Mouse (Mus musculus): ENCODE data around the gene Tead3. TPM values are rescaled to one million over a fixed set of nuclear protein-coding genes. Genes with fewer than 3 reads are reported as not detected.

Gene Tead3
- 45.2 TPM for polyA plus RNA-seq (2021)

- in situ Hi-C loops (cut with MboI; ENCODE audit: low pct_unique_long_range_greater_than_20kb) = no loop called here
- CTCF ChIA-PET = no interaction called here
- H3K27me3 ChIP-seq = no peaks in the 10 kb centered on the region
- POLR2A ChIA-PET = interaction anchor here (1.0 to 3.6 kb wide), 4 partner anchors 16 to 34 kb away, joined by 4 to 45 read pairs (median 5); no protein-coding TSS in a partner anchor
- no peak for TF ChIP-seq CTCF (IDR thresholded peaks at IDR 0.05)
- ATAC-seq = peak; percentile 42
- no peak for DNase-seq (ENCODE audit: low read depth, low spot score)
Measured at GRCm38 (mm10) chr17:28350466-28351352, at the start of gene Tead3. Gene Tead3 (minus strand): TSS chr17:28350817.

- CTCF ChIA-PET = no interaction called here
- DNase-seq (ENCODE audit: low read depth, low spot score) = no peak
- ATAC-seq = no peak
- in situ Hi-C loops (cut with MboI; ENCODE audit: low pct_unique_long_range_greater_than_20kb) = no loop called here
- H3K27me3 ChIP-seq = no peaks in the 10 kb centered on the region
- TF ChIP-seq CTCF (IDR thresholded peaks at IDR 0.05) = no peak
- POLR2A ChIA-PET = no interaction called here
Measured at GRCm38 (mm10) chr17:28394994-28395393, 44.4 kb upstream of the Tead3 start.

DNA sequence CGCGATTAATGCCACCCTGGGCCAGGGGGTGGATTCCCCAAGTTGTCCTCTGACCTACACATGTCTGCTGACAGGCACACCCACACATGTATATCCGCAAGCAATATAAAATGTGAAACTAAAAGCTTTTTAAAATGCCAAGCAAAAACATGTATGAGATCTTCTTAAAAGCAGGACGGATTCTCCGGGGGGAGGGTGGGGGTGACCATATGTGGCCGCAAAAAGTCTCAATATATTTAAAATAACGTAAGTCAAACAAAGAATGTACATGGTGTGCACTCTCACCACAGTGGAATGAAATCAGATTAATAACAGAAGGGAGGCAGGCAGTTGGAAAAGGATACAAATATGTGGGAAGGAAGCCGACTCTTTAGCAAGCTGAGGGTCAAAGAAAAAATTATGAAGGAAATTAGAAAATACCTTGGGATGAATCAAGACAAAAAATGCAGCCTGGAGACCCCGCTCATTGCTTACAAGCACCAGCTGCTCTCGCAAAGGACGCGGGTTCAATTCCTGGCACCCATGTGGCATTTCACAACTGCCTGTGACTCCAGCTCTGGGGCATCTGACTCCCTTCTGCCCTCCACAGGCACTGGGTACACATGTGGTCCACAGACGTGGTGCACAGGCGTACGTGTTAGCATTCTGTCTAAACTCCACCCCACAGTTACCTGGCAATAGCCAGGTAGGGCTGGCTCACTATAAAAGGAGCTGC is 43.6 kb upstream of the Tead3 start:
- ChIA-PET CTCF (no interaction called here), POLR2A (no interaction called here)
- no peaks in the 10 kb centered on the region for H3K27me3 ChIP-seq
- ATAC-seq (no peak), DNase-seq (ENCODE audit: low read depth, low spot score) (no peak)
- in situ Hi-C loops (cut with MboI; ENCODE audit: low pct_unique_long_range_greater_than_20kb) = no loop called here
- TF ChIP-seq CTCF (IDR thresholded peaks at IDR 0.05) = no peak

DNA sequence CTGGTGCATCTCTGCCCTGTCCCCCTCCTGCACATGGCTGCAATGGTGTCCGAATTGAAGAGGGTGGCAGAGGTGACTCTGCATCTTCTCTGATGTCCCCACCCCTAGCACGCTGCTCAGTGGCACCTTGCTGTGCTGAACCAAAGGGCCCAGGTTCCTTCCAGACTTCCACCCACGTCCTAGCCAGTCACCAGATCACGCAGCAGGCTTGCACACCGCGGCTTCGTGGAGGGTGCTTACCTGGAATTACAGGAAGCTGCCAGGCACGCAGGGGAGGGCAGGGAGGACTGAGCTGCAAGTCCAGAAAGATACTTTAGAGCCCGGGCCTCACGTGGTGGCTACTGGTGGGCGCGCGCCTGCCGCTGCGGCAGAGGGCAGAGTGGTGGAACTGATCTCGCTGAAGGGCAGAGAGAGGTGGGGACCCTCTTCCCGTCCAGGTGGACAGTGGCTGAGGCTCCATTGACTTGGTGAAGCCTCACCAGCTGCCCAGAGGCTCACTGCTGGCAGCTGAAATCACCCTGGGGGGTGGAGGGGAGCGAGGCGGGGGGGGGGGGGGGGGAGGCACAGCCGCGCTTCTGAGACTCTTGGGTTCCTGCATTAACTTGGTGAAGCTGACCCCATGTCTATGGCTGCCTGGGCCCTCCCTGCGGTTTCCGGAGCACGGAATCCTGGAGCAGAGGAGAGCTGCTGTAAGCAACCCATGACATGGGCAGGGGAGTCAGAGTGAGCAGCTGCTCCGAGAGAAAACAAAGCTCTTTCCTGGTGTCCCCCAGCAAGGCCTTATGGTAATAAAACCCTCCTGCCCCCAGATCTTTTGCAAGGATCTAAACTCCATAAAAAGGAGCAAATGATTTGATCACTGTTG is 41.2 kb upstream of the Tead3 start:
- no peak for ATAC-seq
- DNase-seq (ENCODE audit: low read depth, low spot score) = no peak

GRCm38 (mm10) chr17:28388534-28388933 is 37.9 kb upstream of the Tead3 start:
- TF ChIP-seq CTCF (IDR thresholded peaks at IDR 0.05) = no peak
- in situ Hi-C loops (cut with MboI; ENCODE audit: low pct_unique_long_range_greater_than_20kb) = loop anchor here (10.0 kb wide), 1 partner anchor 174 kb away; no protein-coding TSS in a partner anchor
- no peaks in the 10 kb centered on the region for H3K27me3 ChIP-seq
- CTCF ChIA-PET = interaction anchor here (0.6 to 1.1 kb wide), 2 partner anchors 9 to 28 kb away, joined by 3 read pairs; no protein-coding TSS in a partner anchor
- ATAC-seq = no peak
- POLR2A ChIA-PET = interaction anchor here (0.6 kb wide), 1 partner anchor 122 kb away, joined by 5 read pairs; no protein-coding TSS in a partner anchor
- no peak for DNase-seq (ENCODE audit: low read depth, low spot score)

More for the DNA sequence above, 41.2 kb upstream of the Tead3 start:
- TF ChIP-seq CTCF (IDR thresholded peaks at IDR 0.05) = no peak
- ChIA-PET POLR2A (interaction anchor here (0.6 kb wide), 1 partner anchor 99 kb away, joined by 3 read pairs; no protein-coding TSS in a partner anchor), CTCF (interaction anchor here (1.4 to 1.5 kb wide), 2 partner anchors 15 to 23 kb away, joined by 4 read pairs; no protein-coding TSS in a partner anchor)
- in situ Hi-C loops (cut with MboI; ENCODE audit: low pct_unique_long_range_greater_than_20kb) = no loop called here
- H3K27me3 ChIP-seq = no peaks in the 10 kb centered on the region

GRCm38 (mm10) chr17:28386150-28386905 is 35.7 kb upstream of the Tead3 start:
- CTCF ChIA-PET = interaction anchor here (0.6 to 2.0 kb wide), 5 partner anchors 8 to 160 kb away, joined by 3 to 8 read pairs (median 5); no protein-coding TSS in a partner anchor
- POLR2A ChIA-PET = no interaction called here
- peak; percentile 84 for TF ChIP-seq CTCF (IDR thresholded peaks at IDR 0.05)
- H3K27me3 ChIP-seq = no peaks in the 10 kb centered on the region
- ATAC-seq = no peak
- in situ Hi-C loops (cut with MboI; ENCODE audit: low pct_unique_long_range_greater_than_20kb) = loop anchor here (10.0 kb wide), 1 partner anchor 172 kb away; no protein-coding TSS in a partner anchor
- no peak for DNase-seq (ENCODE audit: low read depth, low spot score)

DNA sequence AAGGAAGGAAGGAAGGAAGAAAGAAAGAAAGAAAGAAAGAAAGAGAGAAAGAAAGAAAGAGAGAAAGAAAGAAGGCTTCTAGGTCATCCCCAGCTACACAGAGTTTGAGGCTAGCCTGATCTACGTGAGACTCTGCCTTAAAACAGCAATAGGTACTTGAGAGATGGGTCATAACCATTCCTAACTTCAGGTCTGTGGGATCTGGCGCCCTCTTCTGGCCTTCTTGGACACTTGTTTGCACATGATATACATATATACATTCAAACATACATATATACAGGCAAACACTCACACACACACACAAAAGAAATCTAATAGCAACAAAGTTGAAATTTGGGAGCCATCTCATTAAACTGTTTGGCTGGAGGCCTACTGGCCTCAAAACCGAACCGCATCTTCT is 33.7 kb upstream of the Tead3 start:
- H3K27me3 ChIP-seq = no peaks in the 10 kb centered on the region
- TF ChIP-seq CTCF (IDR thresholded peaks at IDR 0.05) = peak; percentile 64
- ATAC-seq (no peak), DNase-seq (ENCODE audit: low read depth, low spot score) (no peak)
- ChIA-PET CTCF (interaction anchor here (1.1 to 1.3 kb wide), 2 partner anchors 17 to 57 kb away, joined by 3 read pairs; no protein-coding TSS in a partner anchor), POLR2A (no interaction called here)
- in situ Hi-C loops (cut with MboI; ENCODE audit: low pct_unique_long_range_greater_than_20kb) = loop anchor here (10.0 kb wide), 1 partner anchor 169 kb away; no protein-coding TSS in a partner anchor

DNA sequence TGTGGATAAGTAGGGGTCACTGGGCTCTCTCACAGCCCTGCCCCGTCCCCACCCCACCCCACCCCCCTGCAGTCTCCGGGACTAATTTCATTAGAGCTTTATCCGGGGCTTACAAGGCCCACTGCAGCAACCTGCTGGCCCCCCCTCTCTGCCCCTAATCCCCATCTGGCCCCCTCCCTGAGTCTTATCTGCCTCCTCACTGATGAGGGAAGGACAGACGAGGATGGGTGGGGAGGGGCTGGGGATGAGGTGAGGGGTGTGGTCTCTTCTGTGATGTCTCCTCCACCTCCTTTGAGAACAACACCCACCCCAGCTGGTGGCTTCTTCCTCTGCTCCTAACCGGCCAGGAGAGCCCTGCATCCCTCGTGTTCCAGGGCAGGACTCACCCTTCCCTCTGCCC is 29.6 kb upstream of the Tead3 start:
- no peak for TF ChIP-seq CTCF (IDR thresholded peaks at IDR 0.05)
- ChIA-PET CTCF (interaction anchor here (0.8 kb wide), 1 partner anchor 148 kb away, joined by 3 read pairs; no protein-coding TSS in a partner anchor), POLR2A (interaction anchor here (0.6 kb wide), 1 partner anchor 26 kb away, joined by 3 read pairs; no protein-coding TSS in a partner anchor)
- in situ Hi-C loops (cut with MboI; ENCODE audit: low pct_unique_long_range_greater_than_20kb) = loop anchor here (10.0 kb wide), 1 partner anchor 165 kb away; no protein-coding TSS in a partner anchor
- no peak for DNase-seq (ENCODE audit: low read depth, low spot score)
- H3K27me3 ChIP-seq = no peaks in the 10 kb centered on the region
- no peak for ATAC-seq

- DNase-seq (ENCODE audit: low read depth, low spot score) (no peak), ATAC-seq (no peak)
- TF ChIP-seq CTCF (IDR thresholded peaks at IDR 0.05) = no peak
- H3K27me3 ChIP-seq = no peaks in the 10 kb centered on the region
- ChIA-PET CTCF (no interaction called here), POLR2A (no interaction called here)
- in situ Hi-C loops (cut with MboI; ENCODE audit: low pct_unique_long_range_greater_than_20kb) = no loop called here
Measured at GRCm38 (mm10) chr17:28375592-28376061, 25.0 kb upstream of the Tead3 start.

Data from Patski (cell line).